Mouse (Mus musculus): ENCODE measurements around the gene Pip4k2a. TPM values are rescaled to one million over a fixed set of nuclear protein-coding genes. Genes with fewer than 3 reads are reported as not detected.

The Pip4k2a gene
- total RNA-seq (2021): 1 to 10 TPM; 6.5 to 7.6 TPM
- polyA plus RNA-seq (2012; rRNA removed): 4.3 and 6.3 TPM in 2 replicates
- long read RNA-seq, transcript Pip4k2a-201 (10 exons, 3,477 nt): major isoform, 5 of 9 reads
- long read RNA-seq, partial matches to known transcripts: 0 of 9 reads
- long read RNA-seq, other reads (novel, unspliced or antisense): 4 of 9 reads

DNA sequence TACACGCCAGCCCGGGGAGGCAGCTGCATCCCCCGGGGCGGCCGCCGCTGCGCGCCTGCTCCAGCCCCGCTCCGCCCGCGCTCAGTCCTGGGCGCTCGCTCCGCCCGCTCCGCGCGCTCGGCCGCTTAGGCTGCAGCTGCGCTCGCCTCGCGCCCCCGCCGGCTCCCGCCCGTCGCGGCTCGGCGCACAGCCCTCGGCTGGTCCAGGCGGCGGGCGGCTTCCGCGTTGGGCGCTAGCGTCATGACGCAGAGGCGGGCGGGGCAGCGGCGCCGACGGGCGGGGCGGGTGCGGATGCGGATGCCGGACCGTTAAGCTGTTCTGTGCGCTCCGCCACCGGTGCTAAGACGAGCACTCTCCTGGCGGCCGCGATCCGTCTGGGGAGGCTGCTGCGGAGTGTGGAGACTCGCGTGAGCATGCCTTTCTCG lies at the start of gene Pip4k2a, which contains the start of gene 4930426L09Rik:
TSS of gene Pip4k2a (minus strand) at position 73 of the 425 bp plus-strand sequence.
TSS of gene 4930426L09Rik (plus strand) at position 290 of the 425 bp plus-strand sequence.
- TF ChIP-seq EP300 (IDR thresholded peaks at IDR 0.05; ENCODE audit: insufficient read depth, low read depth, low read length) (no peak), CTCF (IDR thresholded peaks at IDR 0.05) (peak; percentile 59), POLR2A (IDR thresholded peaks at IDR 0.05; ENCODE audit: insufficient read depth, low read depth, low read length) (peak; percentile 81)
- DNase-seq: peak; percentile 97
- Histone ChIP-seq H3K36me3 (ENCODE audit: control insufficient read depth, insufficient read depth, low read length) (no peaks in the 10 kb centered on the region), H3K27ac (peak within 1 kb of the TSS; percentile 93), H3K4me3 (peak within 1 kb of the TSS; percentile 74), H3K4me1 (ENCODE audit: control insufficient read depth, insufficient read depth, low read length) (peaks cover 2% of the 10 kb centered on the region), H3K9ac (ENCODE audit: low read depth, low read length) (peak within 1 kb of the TSS; percentile 88), H3K79me2 (replicated peaks; ENCODE audit: control insufficient read depth, insufficient read depth, low read length) (no peaks in the 10 kb centered on the region), H3K27me3 (ENCODE audit: control insufficient read depth, insufficient read depth, low read length) (no peaks in the 10 kb centered on the region)
- intact Hi-C loops (cut with DNase I): loop anchor here (2.0 to 10.0 kb wide), 8 partner anchors 56 to 943 kb away; partner anchors contain the start of genes Bmi1, Mllt10 and Spag6
- under 1% methylated on average over 66 of the region's 66 CpGs for WGBS

GRCm38 (mm10) chr2:19037907-19038570 lies 40.1 kb upstream of the Pip4k2a start:
- no peak overlapping the region for H3K4me3 ChIP-seq
- DNase-seq: peak; percentile 24 to 34
- 53% methylated on average over 4 of the region's 4 CpGs for WGBS
- no peaks in the 10 kb centered on the region for H3K36me3 ChIP-seq (ENCODE audit: control insufficient read depth, insufficient read depth, low read length)
- H3K79me2 ChIP-seq (replicated peaks; ENCODE audit: control insufficient read depth, insufficient read depth, low read length): no peaks in the 10 kb centered on the region
- TF ChIP-seq POLR2A (IDR thresholded peaks at IDR 0.05; ENCODE audit: insufficient read depth, low read depth, low read length) (no peak), EP300 (IDR thresholded peaks at IDR 0.05; ENCODE audit: insufficient read depth, low read depth, low read length) (no peak), CTCF (IDR thresholded peaks at IDR 0.05) (no peak)
- H3K9ac ChIP-seq (ENCODE audit: low read depth, low read length): no peak overlapping the region
- H3K4me1 ChIP-seq (ENCODE audit: control insufficient read depth, insufficient read depth, low read length): peaks cover 2% of the 10 kb centered on the region; the same call in 1 of the 2 replicates
- H3K27ac ChIP-seq: peak overlapping the region; percentile 29
- intact Hi-C loops (cut with DNase I): no loop called here
- no peaks in the 10 kb centered on the region for H3K27me3 ChIP-seq (ENCODE audit: control insufficient read depth, insufficient read depth, low read length)

DNA sequence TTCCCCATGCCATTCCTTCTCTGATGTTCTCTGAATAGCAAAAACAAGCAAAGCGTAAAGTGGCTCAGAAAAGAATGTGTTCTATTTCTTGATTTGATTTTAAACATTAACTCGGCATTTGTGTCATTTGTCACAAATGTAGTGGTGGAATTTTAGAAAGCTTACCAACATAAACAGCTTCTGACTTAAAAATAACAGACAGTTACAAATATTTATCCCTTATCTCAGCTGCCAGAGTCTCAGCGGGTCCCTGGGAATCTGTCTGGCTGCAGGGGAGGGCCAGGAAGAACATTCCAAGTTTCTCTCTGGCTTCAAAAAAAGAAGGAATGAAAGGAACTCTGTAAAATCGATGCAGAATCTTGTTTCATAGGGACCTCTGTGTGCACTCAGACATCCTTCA lies 39.5 kb upstream of the Pip4k2a start:
- peak overlapping the region; percentile 29; the same call in 1 of the 2 replicates for H3K27ac ChIP-seq
- TF ChIP-seq EP300 (IDR thresholded peaks at IDR 0.05; ENCODE audit: insufficient read depth, low read depth, low read length): no peak
- no peak for TF ChIP-seq POLR2A (IDR thresholded peaks at IDR 0.05; ENCODE audit: insufficient read depth, low read depth, low read length)
- TF ChIP-seq CTCF (IDR thresholded peaks at IDR 0.05): no peak
- WGBS: 36% methylated on average over 4 of the region's 4 CpGs
- DNase-seq: peak in 1 of 2 experiments; percentile 15
- H3K36me3 ChIP-seq (ENCODE audit: control insufficient read depth, insufficient read depth, low read length): no peaks in the 10 kb centered on the region
- H3K9ac ChIP-seq (ENCODE audit: low read depth, low read length): no peak overlapping the region
- no peaks in the 10 kb centered on the region for H3K79me2 ChIP-seq (replicated peaks; ENCODE audit: control insufficient read depth, insufficient read depth, low read length)
- H3K27me3 ChIP-seq (ENCODE audit: control insufficient read depth, insufficient read depth, low read length): no peaks in the 10 kb centered on the region
- H3K4me1 ChIP-seq (ENCODE audit: control insufficient read depth, insufficient read depth, low read length): peaks cover 2% of the 10 kb centered on the region; the same call in 1 of the 2 replicates
- H3K4me3 ChIP-seq: no peak overlapping the region
- intact Hi-C loops (cut with DNase I): no loop called here

DNA sequence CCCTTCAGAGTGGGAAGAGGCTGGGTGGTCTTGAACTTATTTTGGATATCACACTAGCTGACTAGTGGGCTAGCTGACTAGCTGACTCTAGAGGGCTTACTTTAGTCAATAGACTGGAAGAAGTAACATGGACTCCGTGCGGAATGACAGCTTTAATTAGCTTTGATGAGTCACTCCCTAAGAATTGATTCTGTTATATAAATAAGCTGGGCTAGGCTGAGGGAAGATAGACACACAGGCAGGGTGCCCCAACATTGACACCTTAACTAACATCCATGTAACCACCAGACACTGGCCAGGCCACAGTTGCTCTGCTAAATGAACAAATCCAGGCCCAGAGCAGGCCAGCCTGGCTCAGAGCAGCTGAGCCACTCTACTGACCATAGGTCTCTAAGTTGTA lies 26.9 kb upstream of the Pip4k2a start:
- WGBS: 33% methylated on average over 2 of the region's 2 CpGs
- Histone ChIP-seq H3K27ac (no peak overlapping the region), H3K4me1 (ENCODE audit: control insufficient read depth, insufficient read depth, low read length) (peaks cover 2% of the 10 kb centered on the region; the same call in 1 of the 2 replicates), H3K27me3 (ENCODE audit: control insufficient read depth, insufficient read depth, low read length) (no peaks in the 10 kb centered on the region), H3K36me3 (ENCODE audit: control insufficient read depth, insufficient read depth, low read length) (no peaks in the 10 kb centered on the region), H3K79me2 (replicated peaks; ENCODE audit: control insufficient read depth, insufficient read depth, low read length) (no peaks in the 10 kb centered on the region), H3K4me3 (no peak overlapping the region), H3K9ac (ENCODE audit: low read depth, low read length) (no peak overlapping the region)
- DNase-seq: peak in 1 of 2 experiments; percentile 4
- intact Hi-C loops (cut with DNase I): no loop called here
- TF ChIP-seq EP300 (IDR thresholded peaks at IDR 0.05; ENCODE audit: insufficient read depth, low read depth, low read length) (no peak), CTCF (IDR thresholded peaks at IDR 0.05) (no peak), POLR2A (IDR thresholded peaks at IDR 0.05; ENCODE audit: insufficient read depth, low read depth, low read length) (no peak)

- no peak for DNase-seq
- no peaks in the 10 kb centered on the region for H3K36me3 ChIP-seq (ENCODE audit: control insufficient read depth, insufficient read depth, low read length)
- intact Hi-C loops (cut with DNase I): no loop called here
- H3K79me2 ChIP-seq (replicated peaks; ENCODE audit: control insufficient read depth, insufficient read depth, low read length): no peaks in the 10 kb centered on the region
- no peak overlapping the region for H3K9ac ChIP-seq (ENCODE audit: low read depth, low read length)
- WGBS: 74% methylated on average over 2 of the region's 2 CpGs
- no peak for TF ChIP-seq EP300 (IDR thresholded peaks at IDR 0.05; ENCODE audit: insufficient read depth, low read depth, low read length)
- no peak for TF ChIP-seq POLR2A (IDR thresholded peaks at IDR 0.05; ENCODE audit: insufficient read depth, low read depth, low read length)
- TF ChIP-seq CTCF (IDR thresholded peaks at IDR 0.05): no peak
- H3K4me3 ChIP-seq: no peak overlapping the region
- H3K4me1 ChIP-seq (ENCODE audit: control insufficient read depth, insufficient read depth, low read length): no peaks in the 10 kb centered on the region; the same call in 1 of the 2 replicates
- no peak overlapping the region for H3K27ac ChIP-seq
- no peaks in the 10 kb centered on the region for H3K27me3 ChIP-seq (ENCODE audit: control insufficient read depth, insufficient read depth, low read length)
Measured at GRCm38 (mm10) chr2:19018034-19018433, 20.1 kb upstream of the Pip4k2a start.

DNA sequence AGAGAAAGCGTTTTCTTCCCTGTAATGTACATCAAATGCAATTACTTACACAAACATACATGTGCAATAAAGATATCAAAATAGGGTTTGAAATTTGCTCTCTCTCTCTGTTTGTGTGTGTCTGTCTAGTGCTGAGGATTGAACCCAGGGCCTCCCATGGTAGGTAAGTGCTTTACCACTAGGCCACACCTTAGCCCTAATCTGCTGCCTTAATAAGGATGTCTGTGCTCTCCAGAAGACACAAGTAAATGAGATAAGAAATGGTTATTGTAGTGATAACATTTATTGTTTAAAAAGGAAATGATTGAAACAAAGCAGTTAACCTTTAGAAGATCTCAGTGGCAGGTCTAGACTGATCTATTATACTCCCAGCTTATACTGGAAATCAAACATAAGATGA lies 18.9 kb upstream of the Pip4k2a start:
- H3K36me3 ChIP-seq (ENCODE audit: control insufficient read depth, insufficient read depth, low read length): no peaks in the 10 kb centered on the region
- DNase-seq: no peak
- no peaks in the 10 kb centered on the region for H3K27me3 ChIP-seq (ENCODE audit: control insufficient read depth, insufficient read depth, low read length)
- no peak for TF ChIP-seq POLR2A (IDR thresholded peaks at IDR 0.05; ENCODE audit: insufficient read depth, low read depth, low read length)
- no peak for TF ChIP-seq CTCF (IDR thresholded peaks at IDR 0.05)
- TF ChIP-seq EP300 (IDR thresholded peaks at IDR 0.05; ENCODE audit: insufficient read depth, low read depth, low read length): no peak
- intact Hi-C loops (cut with DNase I): no loop called here
- no peak overlapping the region for H3K4me3 ChIP-seq
- no peaks in the 10 kb centered on the region for H3K79me2 ChIP-seq (replicated peaks; ENCODE audit: control insufficient read depth, insufficient read depth, low read length)
- H3K4me1 ChIP-seq (ENCODE audit: control insufficient read depth, insufficient read depth, low read length): no peaks in the 10 kb centered on the region; the same call in 1 of the 2 replicates
- no peak overlapping the region for H3K9ac ChIP-seq (ENCODE audit: low read depth, low read length)
- H3K27ac ChIP-seq: no peak overlapping the region
- WGBS: 83% methylated on average over 1 of the region's 1 CpGs

Data from heart, adult 2 months (tissue).